Mouse (Mus musculus) myocyte (in vitro differentiated cells): ENCODE measurements around the gene Pkdrej.

Source experiments
- CEBPB ChIP-seq: IDR thresholded peaks from 2 replicates; pipeline ENCODE4 v1.6.1; 2011; ENCODE audit warnings: mild to moderate bottlenecking, moderate library complexity; ENCODE audit not compliant: poor library complexity, insufficient read depth, severe bottlenecking
- E2F4 ChIP-seq: IDR thresholded peaks from one replicate; pipeline ENCODE4 v1.6.1; 2011; ENCODE audit warnings: mild to moderate bottlenecking, control low read depth, moderate library complexity; ENCODE audit not compliant: insufficient read depth
- MAX ChIP-seq: IDR thresholded peaks from one replicate; pipeline ENCODE4 v1.6.1; 2011; ENCODE audit warnings: low read depth, mild to moderate bottlenecking, control low read depth
- MYOG ChIP-seq, 3 experiments: IDR thresholded peaks; one replicate each; pipeline ENCODE4 v1.6.1; 2011; ENCODE audit warnings: control low read depth in 2 of 3, low read depth in 2 of 3, mild to moderate bottlenecking in 2 of 3; ENCODE audit not compliant: insufficient read length in 2 of 3, control insufficient read depth in 1 of 3, insufficient read depth in 1 of 3
- POLR2A ChIP-seq: IDR thresholded peaks from one replicate; pipeline ENCODE4 v1.6.1; 2011; ENCODE audit warnings: low read depth, mild to moderate bottlenecking, control low read depth, moderate library complexity; ENCODE audit not compliant: insufficient read length
- POLR2AphosphoS2 ChIP-seq: IDR thresholded peaks from one replicate; pipeline ENCODE4 v1.6.1; 2011; ENCODE audit warnings: low read depth, control low read depth; ENCODE audit not compliant: insufficient read length
- REST ChIP-seq: IDR thresholded peaks from one replicate; pipeline ENCODE4 v1.6.1; 2011; ENCODE audit warnings: mild to moderate bottlenecking, control low read depth, moderate library complexity; ENCODE audit not compliant: insufficient read depth, insufficient read length
- SRF ChIP-seq: IDR thresholded peaks from one replicate; pipeline ENCODE4 v1.6.1; 2011; ENCODE audit warnings: low read depth; ENCODE audit not compliant: control insufficient read depth, insufficient read length
- TCF12 ChIP-seq: IDR thresholded peaks from one replicate; pipeline ENCODE4 v1.6.1; 2011; ENCODE audit warnings: mild to moderate bottlenecking, control low read depth; ENCODE audit not compliant: poor library complexity, insufficient read depth, severe bottlenecking
- TCF3 ChIP-seq: IDR thresholded peaks from one replicate; pipeline ENCODE4 v1.6.1; 2011; ENCODE audit warnings: low read depth, control low read depth; ENCODE audit not compliant: insufficient read length
- USF1 ChIP-seq: IDR thresholded peaks from one replicate; pipeline ENCODE4 v1.6.1; 2011; ENCODE audit warnings: low read depth, mild to moderate bottlenecking, control low read depth, moderate library complexity

- TF ChIP-seq CEBPB (no peak), USF1 (no peak), MYOG (IDR thresholded peaks at IDR 0.05; ENCODE audit: control insufficient read depth in 1 of 3, insufficient read depth in 1 of 3, insufficient read length in 2 of 3, low read depth in 2 of 3) (no peak), MAX (no peak), POLR2A (no peak), TCF12 (no peak), POLR2AphosphoS2 (no peak), E2F4 (no peak), REST (no peak), SRF (no peak), TCF3 (no peak)
These were observed 13.8 kb upstream of the Pkdrej start for GRCm38 (mm10) chr15:85835335-85835734.
